Mouse (Mus musculus): ENCODE measurements around the gene Chrna1.

DNA sequence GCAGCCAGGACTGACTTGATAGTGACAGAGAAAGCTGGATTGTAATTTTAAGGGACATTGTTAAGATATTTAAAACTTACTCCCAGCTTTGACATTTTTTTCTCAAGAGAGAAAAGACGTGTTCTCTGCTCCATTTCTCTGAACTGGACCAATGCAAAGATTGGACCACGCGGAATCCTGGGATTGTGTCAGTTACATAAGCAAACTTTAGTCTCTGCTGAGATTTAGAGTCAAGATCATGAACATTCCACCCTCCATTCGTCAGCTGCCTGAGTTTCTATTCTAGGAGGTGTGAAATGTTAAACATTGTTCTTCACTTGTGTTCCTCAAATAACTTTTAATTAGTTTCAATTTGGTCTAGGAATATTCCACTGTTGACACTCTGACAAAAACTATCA lies 7.0 kb upstream of the Chrna1 start:
- TF ChIP-seq CTCF (IDR thresholded peaks at IDR 0.05; ENCODE audit: insufficient read depth, low read length) (no peak), POLR2A (IDR thresholded peaks at IDR 0.05; ENCODE audit: borderline replicate concordance, extremely low read depth, low read depth, low read length) (no peak)

All from lung, adult 2 months (tissue).